Mouse (Mus musculus) heart, embryonic 14.5 days (tissue): ENCODE data around the gene Ethe1. TPM values are rescaled to one million over a fixed set of nuclear protein-coding genes. Genes with fewer than 3 reads are reported as not detected.

ENCODE experiments used
- ATAC-seq: fragments of 200-750 bp; cut with Nextera tagmentation; 2 replicates; pipeline ENCODE4 v1.8.0; 2017; ENCODE audit warnings: low read depth, moderate TSS enrichment; ENCODE audit not compliant: insufficient number of reproducible peaks, insufficient read depth, low FRiP score
- H3K27ac ChIP-seq, 2 experiments: fragments of 200-500 bp in 1 of 2; fragments of 300-500 bp in 1 of 2; sonication (generic) in 1 of 2; replicated peaks in 1 of 2; 2 replicates each; pipeline ENCODE4 v1.5.1; 2012 to 2014; ENCODE audit warnings: low read depth in 2 of 2, low read length in 2 of 2, control low read depth in 1 of 2, mild to moderate bottlenecking in 1 of 2, mixed read lengths in 1 of 2; ENCODE audit not compliant: control insufficient read depth in 1 of 2, insufficient read depth in 1 of 2
- H3K27me3 ChIP-seq: fragments of 300-500 bp; sonication (generic); 2 replicates; pipeline ENCODE4 v1.6.1; 2014; ENCODE audit warnings: mild to moderate bottlenecking, low read length, control low read depth; ENCODE audit not compliant: control insufficient read depth, insufficient read depth
- H3K36me3 ChIP-seq: fragments of 300-500 bp; sonication (generic); 2 replicates; pipeline ENCODE4 v1.6.1; 2014; ENCODE audit warnings: mild to moderate bottlenecking, control low read depth, low read length, mixed read lengths; ENCODE audit not compliant: control insufficient read depth, insufficient read depth
- H3K4me1 ChIP-seq, 2 experiments: fragments of 200-500 bp in 1 of 2; fragments of 300-500 bp in 1 of 2; sonication (generic) in 1 of 2; 2 replicates each; pipeline ENCODE4 v1.6.1; 2012 to 2014; ENCODE audit warnings: low read length in 2 of 2, control low read depth in 1 of 2, mixed read lengths in 1 of 2; ENCODE audit not compliant: control insufficient read depth in 2 of 2, insufficient read depth in 2 of 2
- H3K4me2 ChIP-seq: fragments of 300-500 bp; sonication (generic); 2 replicates; pipeline ENCODE4 v1.6.1; 2014; ENCODE audit warnings: mild to moderate bottlenecking, low read length
- H3K4me3 ChIP-seq, 2 experiments: fragments of 200-500 bp in 1 of 2; fragments of 300-500 bp in 1 of 2; sonication (generic) in 1 of 2; 2 replicates each; pipeline ENCODE4 v1.5.1; 2012 to 2014; ENCODE audit warnings: low read length in 2 of 2, mild to moderate bottlenecking in 2 of 2, control low read depth in 1 of 2, low read depth in 1 of 2, moderate library complexity in 1 of 2; ENCODE audit not compliant: control insufficient read depth in 1 of 2, insufficient read depth in 1 of 2
- H3K9ac ChIP-seq: fragments of 300-500 bp; sonication (generic); 2 replicates; pipeline ENCODE4 v1.6.1; 2014; ENCODE audit warnings: mild to moderate bottlenecking, low read length
- H3K9me3 ChIP-seq: fragments of 300-500 bp; sonication (generic); 2 replicates; pipeline ENCODE4 v1.6.1; 2016; ENCODE audit warnings: low read length, control low read depth; ENCODE audit not compliant: control insufficient read depth
- WGBS: fragments of 180-500 bp; shearing (Covaris S2); extraction: QIAGEN DNeasy Blood & Tissue Kit; methylation state at CpG from one replicate; pipeline ENCODE4 v1.1.7; 2014; 5-methylcytosine and 5-hydroxymethylcytosine counted together
- polyA plus RNA-seq: library from polyadenylated mRNA; unstranded; fragments of >200 nt; fragmentation: Nextera tagmentation; extraction: Ambion mirVana; gene quantifications from 2 replicates; pipeline ENCODE4 v1.2.1, GENCODE M21; 2014

The Ethe1 gene
- polyA plus RNA-seq, 1 experiment from 2014 or later, result 26.2 TPM

DNA sequence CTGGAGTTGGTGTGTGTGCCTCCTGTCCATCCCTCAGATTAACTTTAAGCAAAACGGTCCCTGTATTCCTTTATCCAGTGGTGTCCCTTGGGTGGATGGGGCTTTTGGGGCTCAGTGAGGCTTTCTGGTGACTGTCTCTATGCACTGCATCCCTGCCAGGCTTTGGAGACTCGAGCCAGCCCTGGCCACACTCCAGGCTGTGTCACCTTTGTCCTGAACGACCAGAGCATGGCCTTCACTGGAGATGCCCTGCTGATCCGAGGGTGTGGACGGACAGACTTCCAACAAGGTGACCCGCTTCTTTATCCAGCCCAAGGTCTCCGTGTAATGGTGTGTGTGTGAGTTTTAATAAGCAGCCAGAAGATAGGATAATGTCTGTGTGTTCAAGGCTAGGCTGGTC, 18.7 kb downstream of the Ethe1 start:
- Histone ChIP-seq H3K36me3 (no peaks in the 10 kb centered on the region), H3K4me2 (no peak overlapping the region), H3K27me3 (peaks cover 24% of the 10 kb centered on the region), H3K4me1 (peaks cover 2 to 8% of the 10 kb centered on the region in 2 experiments; a peak in 3 of 4 replicates), H3K4me3 (no peak overlapping the region), H3K9ac (no peak overlapping the region), H3K27ac (no peak overlapping the region), H3K9me3 (no peaks in the 10 kb centered on the region)
- ATAC-seq, result no peak
- 69% methylated on average over 7 of the region's 7 CpGs for WGBS

DNA sequence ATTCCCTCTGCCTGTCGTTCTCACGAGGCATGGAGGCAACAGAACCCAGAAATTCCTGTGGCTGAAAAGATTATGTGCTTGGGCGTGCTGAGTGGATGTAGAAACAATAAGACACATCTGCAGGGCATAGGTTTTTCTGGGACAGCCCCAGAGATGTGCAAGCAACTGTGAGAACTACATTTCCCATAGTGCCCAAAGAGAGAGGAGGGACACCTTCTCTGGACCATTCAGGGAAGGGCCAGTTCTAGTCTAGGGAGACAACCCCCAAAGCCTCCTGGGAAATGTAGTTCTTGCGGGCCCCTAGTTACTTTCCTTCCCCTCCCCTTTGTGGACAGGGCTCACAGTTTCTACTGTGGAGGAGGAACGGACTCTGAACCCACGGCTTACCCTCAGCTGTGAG, 20.7 kb downstream of the Ethe1 start:
- peaks cover 43% of the 10 kb centered on the region for H3K27me3 ChIP-seq
- no peak overlapping the region for H3K27ac ChIP-seq
- H3K4me1 ChIP-seq, result peaks cover 4 to 14% of the 10 kb centered on the region in 2 experiments; a peak in 3 of 4 replicates
- no peaks in the 10 kb centered on the region for H3K9me3 ChIP-seq
- no peak overlapping the region for H3K9ac ChIP-seq
- H3K4me2 ChIP-seq, result no peak overlapping the region
- WGBS, result 36% methylated on average over 6 of the region's 6 CpGs
- H3K4me3 ChIP-seq, result no peak overlapping the region
- H3K36me3 ChIP-seq, result no peaks in the 10 kb centered on the region
- ATAC-seq, result 0 out of 2 replicates have a peak, but pooled peaks have one; percentile 18

DNA sequence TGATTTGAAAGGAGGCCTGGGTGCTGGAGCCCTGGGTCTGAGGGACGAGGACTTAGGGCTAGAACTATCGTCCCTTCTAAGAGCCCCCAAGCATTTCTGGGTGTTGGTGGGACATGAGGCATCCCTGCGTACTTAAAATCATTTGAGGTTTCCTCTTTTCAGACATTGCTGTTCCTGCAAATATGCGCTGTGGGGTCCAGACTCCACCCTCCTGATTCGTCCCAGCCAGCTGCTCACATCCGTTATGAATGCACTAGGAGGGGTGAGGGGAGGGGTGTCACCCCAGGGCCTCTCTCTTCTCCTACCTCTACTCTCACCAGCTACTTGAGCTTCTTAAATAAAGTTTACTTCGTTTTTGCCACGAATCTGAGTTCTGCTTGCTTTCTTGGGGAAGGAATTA, 21.2 kb downstream of the Ethe1 start:
- 65% methylated on average over 8 of the region's 8 CpGs for WGBS
- Histone ChIP-seq H3K4me3 (no peak overlapping the region), H3K27ac (no peak overlapping the region), H3K27me3 (peaks cover 49% of the 10 kb centered on the region), H3K4me1 (peaks cover 4 to 14% of the 10 kb centered on the region in 2 experiments; a peak in 3 of 4 replicates), H3K9ac (no peak overlapping the region), H3K36me3 (no peaks in the 10 kb centered on the region), H3K4me2 (no peak overlapping the region), H3K9me3 (no peaks in the 10 kb centered on the region)
- no peak for ATAC-seq

DNA sequence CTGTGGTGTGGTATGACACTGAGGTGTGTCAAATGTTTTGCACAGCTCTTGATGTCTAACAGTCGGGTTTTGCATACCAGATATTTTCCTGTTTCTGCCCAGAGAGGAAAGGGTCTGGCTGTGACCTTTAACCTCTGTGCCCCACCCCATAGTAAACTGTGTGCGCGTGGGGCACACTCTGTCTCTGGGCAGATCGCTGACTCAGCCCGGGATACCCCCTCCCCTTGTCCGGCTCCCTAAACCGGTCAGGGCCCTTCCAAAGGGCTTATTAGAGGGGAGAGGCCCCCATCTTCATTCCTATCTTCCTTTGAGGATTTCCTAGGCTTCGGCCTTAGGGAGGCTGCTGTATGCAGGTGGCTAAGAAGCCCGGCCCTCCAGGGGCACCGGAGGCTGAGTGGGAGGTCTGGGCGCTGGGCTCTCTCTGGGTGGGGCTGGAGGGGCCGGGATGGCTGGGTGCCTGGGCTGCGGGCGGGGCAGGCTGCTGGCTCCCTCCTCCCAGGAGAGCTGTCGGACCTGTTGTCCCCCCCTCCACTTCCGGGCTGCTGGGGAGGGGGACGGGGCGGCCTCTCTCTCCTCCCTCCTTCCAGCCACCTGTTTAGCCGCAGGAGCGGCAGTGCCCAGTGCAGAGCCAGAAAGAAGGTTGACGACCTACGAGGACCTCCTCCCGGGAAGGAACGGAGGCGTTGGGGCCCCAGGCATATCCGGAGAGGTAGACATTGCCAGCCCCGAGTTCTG, 23.0 kb downstream of the Ethe1 start, which contains the start of gene Phldb3:
TSS of gene Phldb3 (plus strand) at position 620 of the 735 bp plus-strand sequence.
- 5% methylated on average over 27 of the region's 27 CpGs for WGBS
- Histone ChIP-seq H3K27me3 (peaks cover 54% of the 10 kb centered on the region), H3K27ac (no peak within 1 kb of the TSS), H3K4me1 (peaks cover 4 to 14% of the 10 kb centered on the region in 2 experiments; a peak in 3 of 4 replicates), H3K9ac (peak within 1 kb of the TSS; percentile 28; the same call in 1 of the 2 replicates), H3K9me3 (no peaks in the 10 kb centered on the region), H3K36me3 (no peaks in the 10 kb centered on the region), H3K4me3 (peak within 1 kb of the TSS; percentile 36 to 40), H3K4me2 (peak within 1 kb of the TSS; percentile 60)
- no peak for ATAC-seq

DNA sequence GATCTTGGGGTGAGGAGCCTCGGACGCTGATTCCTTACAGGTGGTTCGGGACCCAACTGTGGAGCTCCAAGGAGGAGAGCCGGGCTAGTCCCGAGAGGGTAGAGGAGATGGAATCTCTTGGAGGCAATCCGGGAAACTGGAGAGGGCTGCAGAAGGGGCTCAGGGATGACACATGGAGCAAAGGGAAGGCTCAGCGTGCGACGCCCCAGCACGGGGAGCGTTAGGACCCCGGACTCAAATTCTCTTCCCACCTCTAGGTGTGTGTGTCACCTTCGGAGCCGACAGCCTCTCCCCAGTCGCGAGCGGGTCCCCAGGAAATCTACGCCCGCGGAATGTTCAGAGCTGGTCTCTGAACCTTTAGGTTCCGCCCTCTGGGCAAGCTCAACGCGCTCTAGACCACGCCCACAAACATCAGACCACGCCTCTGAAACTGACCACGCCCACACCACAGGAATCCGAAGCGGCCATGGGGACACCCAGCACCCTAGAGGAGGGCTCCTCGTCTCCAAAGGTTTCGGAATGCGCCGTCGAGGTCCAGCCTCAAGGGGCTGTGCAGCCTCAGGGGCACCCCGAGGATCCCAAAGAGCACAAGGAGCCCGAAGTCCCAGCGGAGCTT, 23.6 kb downstream of the Ethe1 start:
- H3K4me3 ChIP-seq, result peak overlapping the region; percentile 36 to 40
- no peaks in the 10 kb centered on the region for H3K9me3 ChIP-seq
- H3K9ac ChIP-seq, result peak overlapping the region; percentile 28; the same call in 1 of the 2 replicates
- H3K4me1 ChIP-seq, result peaks cover 4 to 14% of the 10 kb centered on the region in 2 experiments; a peak in 3 of 4 replicates
- H3K27ac ChIP-seq, result no peak overlapping the region
- peak; percentile 36; the same call in 1 of the 2 replicates for ATAC-seq
- H3K27me3 ChIP-seq, result peaks cover 54% of the 10 kb centered on the region
- WGBS, result 1% methylated on average over 36 of the region's 36 CpGs
- peak overlapping the region; percentile 60 for H3K4me2 ChIP-seq
- H3K36me3 ChIP-seq, result no peaks in the 10 kb centered on the region

DNA sequence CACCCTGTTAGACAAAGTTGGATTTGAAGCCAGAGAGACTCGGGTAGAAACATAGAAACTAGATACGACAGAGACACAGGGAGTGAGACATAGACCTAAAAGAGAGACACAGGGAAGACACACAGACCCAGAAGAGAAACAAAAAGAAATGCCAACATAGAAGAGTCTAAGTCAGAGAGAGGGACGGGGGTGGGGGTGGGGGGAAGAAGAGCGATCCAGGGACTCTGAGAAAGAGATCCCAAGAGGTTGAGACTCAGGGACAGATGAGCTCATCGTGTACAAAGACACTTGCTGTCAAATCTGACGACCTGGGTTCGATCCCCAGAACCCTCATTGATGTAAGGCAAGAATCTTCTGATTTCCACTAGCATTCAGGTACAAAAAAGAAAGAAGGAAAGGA, 24.4 kb downstream of the Ethe1 start:
- no peak for ATAC-seq
- WGBS, result 15% methylated on average over 7 of the region's 7 CpGs
- Histone ChIP-seq H3K4me2 (peak overlapping the region; percentile 60), H3K27me3 (peaks cover 54% of the 10 kb centered on the region), H3K4me1 (peaks cover 4 to 14% of the 10 kb centered on the region in 2 experiments; a peak in 3 of 4 replicates), H3K4me3 (peak overlapping the region; percentile 36 to 40), H3K9ac (no peak overlapping the region), H3K27ac (no peak overlapping the region), H3K36me3 (no peaks in the 10 kb centered on the region), H3K9me3 (no peaks in the 10 kb centered on the region)

DNA sequence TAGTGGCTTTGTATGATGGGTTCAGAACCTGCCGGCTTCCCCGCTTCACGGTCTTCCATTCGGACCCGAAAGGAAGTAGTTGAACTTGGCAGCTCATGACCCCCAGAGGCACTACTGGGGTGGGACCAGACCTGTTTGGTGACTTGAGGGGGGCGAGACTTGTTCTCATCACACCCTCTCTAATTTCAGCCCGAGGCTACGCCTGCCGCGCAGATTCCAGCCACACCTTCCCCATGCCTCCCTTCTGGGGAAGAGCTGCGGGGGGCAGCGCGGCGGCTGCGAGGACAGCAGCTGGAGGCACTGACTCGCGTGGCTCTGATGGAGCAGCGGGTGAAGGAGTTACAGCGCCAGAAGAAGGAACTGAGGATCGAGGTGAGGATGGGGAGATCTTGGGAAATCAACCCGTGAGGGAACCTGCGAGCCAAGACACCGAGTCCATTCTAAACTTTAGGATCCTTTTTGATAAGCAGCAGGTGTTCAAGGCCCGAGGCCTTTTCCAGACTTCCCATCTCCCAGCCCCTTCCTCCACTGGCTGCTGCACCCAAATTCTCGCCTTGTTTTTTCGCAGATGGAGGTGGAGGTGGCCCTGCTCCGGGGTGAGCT, 25.1 kb downstream of the Ethe1 start:
- Histone ChIP-seq H3K4me3 (peak overlapping the region in 1 of 2 experiments; percentile 21; a peak in 2 of 4 replicates), H3K4me2 (peak overlapping the region; percentile 49), H3K9me3 (no peaks in the 10 kb centered on the region), H3K9ac (no peak overlapping the region; the same call in 1 of the 2 replicates), H3K4me1 (peaks cover 4 to 14% of the 10 kb centered on the region in 2 experiments; a peak in 3 of 4 replicates), H3K27ac (no peak overlapping the region), H3K27me3 (peaks cover 54% of the 10 kb centered on the region), H3K36me3 (no peaks in the 10 kb centered on the region)
- 1% methylated on average over 25 of the region's 27 CpGs for WGBS
- no peak for ATAC-seq
